Mouse (Mus musculus): ENCODE results near the gene B4galt1. TPM values are rescaled to one million over a fixed set of nuclear protein-coding genes. Genes with fewer than 3 reads are reported as not detected.
A peak's percentile ranks its signal among the peaks of the same experiment; 100 is the strongest.

Gene B4galt1
- polyA plus RNA-seq, 1 experiment from 2014 or later: 34.6 TPM

DNA sequence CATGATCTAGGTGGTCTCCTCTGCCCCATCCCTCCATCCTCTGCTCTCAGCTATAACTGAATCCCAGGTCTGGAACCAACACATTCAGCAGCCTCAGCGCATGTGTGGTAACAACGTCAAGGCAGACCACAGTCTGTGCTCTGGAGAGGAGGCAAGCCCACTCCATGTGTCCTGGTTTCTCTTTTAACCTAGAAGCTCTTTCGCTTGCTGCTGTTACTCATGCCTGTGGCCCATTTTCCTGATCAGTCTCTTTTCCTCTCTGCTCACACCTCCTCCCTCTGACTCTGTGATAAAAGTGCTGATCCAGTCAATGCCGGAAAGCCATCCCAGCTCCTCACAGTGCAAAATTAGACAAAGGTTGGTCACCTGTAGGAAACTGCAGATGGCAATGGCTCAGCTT lies 36.2 kb upstream of the B4galt1 start:
- Histone ChIP-seq H3K27me3 (ENCODE audit: control insufficient read depth, insufficient read depth, low read length) (no peaks in the 10 kb centered on the region), H3K27ac (replicated peaks; ENCODE audit: low read depth, low read length) (no peak overlapping the region)
- 88% methylated on average over 4 of the region's 4 CpGs for WGBS

DNA sequence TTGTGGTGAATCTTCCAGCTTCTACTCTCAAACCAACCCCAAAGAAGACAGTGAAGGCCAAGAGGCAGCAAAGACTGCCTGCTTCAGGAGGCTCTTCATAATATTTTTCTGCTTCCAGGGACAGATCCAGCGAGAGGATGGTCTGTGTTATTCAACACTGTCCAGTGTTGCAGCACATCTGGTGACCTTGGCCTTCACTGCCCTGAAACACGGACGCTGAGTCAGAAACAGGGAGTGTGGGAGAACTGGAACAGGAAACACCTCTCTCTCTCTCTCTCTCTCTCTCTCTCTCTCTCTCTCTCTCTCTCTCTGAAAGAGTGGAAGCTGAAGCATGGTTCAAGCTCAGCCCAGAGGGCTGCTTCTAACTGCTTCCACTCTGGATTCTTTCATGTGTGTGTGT lies 35.4 kb upstream of the B4galt1 start:
- H3K27me3 ChIP-seq (ENCODE audit: control insufficient read depth, insufficient read depth, low read length): no peaks in the 10 kb centered on the region
- no peaks in the 10 kb centered on the region for H3K4me1 ChIP-seq (ENCODE audit: control insufficient read depth, insufficient read depth, low read length)
- H3K9me3 ChIP-seq (ENCODE audit: control insufficient read depth, low read length): no peaks in the 10 kb centered on the region
- ATAC-seq (ENCODE audit: insufficient number of reproducible peaks, low FRiP score, low TSS enrichment, low read depth): no peak
- no peaks in the 10 kb centered on the region for H3K36me3 ChIP-seq (ENCODE audit: control insufficient read depth, insufficient read depth, low read length)
- no peak for DNase-seq (ENCODE audit: low spot score)
- H3K4me2 ChIP-seq (ENCODE audit: low read depth, severe bottlenecking): no peak overlapping the region
- H3K9ac ChIP-seq (ENCODE audit: low read length): no peak overlapping the region
- H3K4me3 ChIP-seq (ENCODE audit: low read depth, low read length): no peak overlapping the region
- no peak overlapping the region for H3K27ac ChIP-seq (replicated peaks; ENCODE audit: low read depth, low read length)
- 52% methylated on average over 3 of the region's 3 CpGs for WGBS

More for the DNA sequence above, 36.2 kb upstream of the B4galt1 start:
- DNase-seq (ENCODE audit: low spot score) (no peak), ATAC-seq (ENCODE audit: insufficient number of reproducible peaks, low FRiP score, low TSS enrichment, low read depth) (no peak)
- Histone ChIP-seq H3K4me2 (ENCODE audit: low read depth, severe bottlenecking) (no peak overlapping the region), H3K4me1 (ENCODE audit: control insufficient read depth, insufficient read depth, low read length) (no peaks in the 10 kb centered on the region), H3K36me3 (ENCODE audit: control insufficient read depth, insufficient read depth, low read length) (no peaks in the 10 kb centered on the region), H3K4me3 (ENCODE audit: low read depth, low read length) (no peak overlapping the region), H3K9me3 (ENCODE audit: control insufficient read depth, low read length) (no peaks in the 10 kb centered on the region), H3K9ac (ENCODE audit: low read length) (no peak overlapping the region)

DNA sequence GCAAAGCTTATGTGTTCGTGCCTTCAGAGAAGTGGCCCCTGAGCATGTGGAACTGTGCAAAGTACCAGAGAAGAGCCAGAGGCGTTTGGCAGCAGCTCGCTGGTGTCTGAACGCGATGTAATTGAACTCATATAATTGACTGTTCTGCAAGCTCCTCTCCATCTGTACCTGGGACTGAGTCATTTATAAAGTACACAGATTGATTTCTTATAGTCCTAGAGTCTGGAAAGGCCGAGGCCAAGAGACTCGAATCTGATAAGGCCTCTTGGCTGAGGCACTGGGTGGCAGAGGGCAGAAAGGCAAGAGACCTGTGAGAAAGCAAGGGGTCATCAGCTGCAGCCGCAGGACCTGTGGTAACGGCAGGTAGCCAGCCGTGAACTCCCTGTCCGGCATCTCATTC lies 35.0 kb upstream of the B4galt1 start:
- Histone ChIP-seq H3K4me2 (ENCODE audit: low read depth, severe bottlenecking) (no peak overlapping the region), H3K36me3 (ENCODE audit: control insufficient read depth, insufficient read depth, low read length) (no peaks in the 10 kb centered on the region), H3K9ac (ENCODE audit: low read length) (no peak overlapping the region), H3K4me3 (ENCODE audit: low read depth, low read length) (no peak overlapping the region), H3K27ac (replicated peaks; ENCODE audit: low read depth, low read length) (no peak overlapping the region), H3K9me3 (ENCODE audit: control insufficient read depth, low read length) (no peaks in the 10 kb centered on the region), H3K27me3 (ENCODE audit: control insufficient read depth, insufficient read depth, low read length) (no peaks in the 10 kb centered on the region), H3K4me1 (ENCODE audit: control insufficient read depth, insufficient read depth, low read length) (no peaks in the 10 kb centered on the region)
- ATAC-seq (ENCODE audit: insufficient number of reproducible peaks, low FRiP score, low TSS enrichment, low read depth) (no peak), DNase-seq (ENCODE audit: low spot score) (no peak)
- 79% methylated on average over 11 of the region's 11 CpGs for whole genome bisulfite sequencing

DNA sequence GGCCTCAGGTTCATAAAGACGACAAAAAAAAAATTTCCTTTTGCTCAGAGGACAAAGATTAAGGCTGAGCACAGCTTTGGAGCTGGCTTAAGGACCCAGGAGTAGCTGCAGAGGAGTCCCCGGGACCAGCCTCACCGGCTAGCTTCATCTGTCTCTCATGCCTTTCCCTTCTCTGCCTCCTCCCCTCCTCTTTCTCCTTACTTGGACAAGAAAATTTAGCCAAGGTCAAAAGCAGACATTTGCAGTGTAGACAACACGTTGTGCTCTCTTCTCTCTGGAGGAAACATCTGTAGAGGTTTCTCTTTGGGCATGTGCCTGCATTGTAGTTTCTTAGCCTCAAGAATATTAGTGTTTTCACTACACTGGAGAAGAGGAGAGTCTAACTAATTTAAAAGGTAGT lies 32.1 kb upstream of the B4galt1 start:
- Histone ChIP-seq H3K27me3 (ENCODE audit: control insufficient read depth, insufficient read depth, low read length) (no peaks in the 10 kb centered on the region), H3K9me3 (ENCODE audit: control insufficient read depth, low read length) (no peaks in the 10 kb centered on the region), H3K4me3 (ENCODE audit: low read depth, low read length) (no peak overlapping the region), H3K27ac (replicated peaks; ENCODE audit: low read depth, low read length) (no peak overlapping the region), H3K36me3 (ENCODE audit: control insufficient read depth, insufficient read depth, low read length) (no peaks in the 10 kb centered on the region), H3K4me1 (ENCODE audit: control insufficient read depth, insufficient read depth, low read length) (no peaks in the 10 kb centered on the region), H3K9ac (ENCODE audit: low read length) (no peak overlapping the region), H3K4me2 (ENCODE audit: low read depth, severe bottlenecking) (no peak overlapping the region)
- DNase-seq (ENCODE audit: low spot score) (no peak), ATAC-seq (ENCODE audit: insufficient number of reproducible peaks, low FRiP score, low TSS enrichment, low read depth) (no peak)
- 81% methylated on average over 4 of the region's 4 CpGs for WGBS

DNA sequence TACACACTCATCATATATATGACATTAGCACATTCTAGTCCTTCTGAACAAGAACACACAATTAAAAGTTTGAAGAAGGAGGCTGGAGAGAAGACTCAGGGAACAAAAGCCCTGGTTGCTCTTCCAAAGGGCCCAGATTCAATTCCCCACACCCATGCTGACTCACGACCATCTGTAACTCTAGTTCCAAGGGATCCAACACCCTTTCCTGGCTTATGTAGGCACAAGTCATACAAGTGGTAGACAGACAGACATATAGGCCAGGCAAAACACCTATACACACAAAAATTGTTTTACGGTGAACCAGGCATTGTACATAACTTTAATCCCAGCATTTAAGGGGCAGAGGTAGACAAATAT lies 31.3 kb upstream of the B4galt1 start:
- DNase-seq (ENCODE audit: low spot score): no peak
- no peak overlapping the region for H3K4me3 ChIP-seq (ENCODE audit: low read depth, low read length)
- no peaks in the 10 kb centered on the region for H3K9me3 ChIP-seq (ENCODE audit: control insufficient read depth, low read length)
- no peak for ATAC-seq (ENCODE audit: insufficient number of reproducible peaks, low FRiP score, low TSS enrichment, low read depth)
- no peaks in the 10 kb centered on the region for H3K36me3 ChIP-seq (ENCODE audit: control insufficient read depth, insufficient read depth, low read length)
- no peak overlapping the region for H3K4me2 ChIP-seq (ENCODE audit: low read depth, severe bottlenecking)
- H3K9ac ChIP-seq (ENCODE audit: low read length): no peak overlapping the region
- H3K27ac ChIP-seq (replicated peaks; ENCODE audit: low read depth, low read length): no peak overlapping the region
- H3K27me3 ChIP-seq (ENCODE audit: control insufficient read depth, insufficient read depth, low read length): no peaks in the 10 kb centered on the region
- no peaks in the 10 kb centered on the region for H3K4me1 ChIP-seq (ENCODE audit: control insufficient read depth, insufficient read depth, low read length)
- WGBS: 88% methylated on average over 2 of the region's 2 CpGs

DNA sequence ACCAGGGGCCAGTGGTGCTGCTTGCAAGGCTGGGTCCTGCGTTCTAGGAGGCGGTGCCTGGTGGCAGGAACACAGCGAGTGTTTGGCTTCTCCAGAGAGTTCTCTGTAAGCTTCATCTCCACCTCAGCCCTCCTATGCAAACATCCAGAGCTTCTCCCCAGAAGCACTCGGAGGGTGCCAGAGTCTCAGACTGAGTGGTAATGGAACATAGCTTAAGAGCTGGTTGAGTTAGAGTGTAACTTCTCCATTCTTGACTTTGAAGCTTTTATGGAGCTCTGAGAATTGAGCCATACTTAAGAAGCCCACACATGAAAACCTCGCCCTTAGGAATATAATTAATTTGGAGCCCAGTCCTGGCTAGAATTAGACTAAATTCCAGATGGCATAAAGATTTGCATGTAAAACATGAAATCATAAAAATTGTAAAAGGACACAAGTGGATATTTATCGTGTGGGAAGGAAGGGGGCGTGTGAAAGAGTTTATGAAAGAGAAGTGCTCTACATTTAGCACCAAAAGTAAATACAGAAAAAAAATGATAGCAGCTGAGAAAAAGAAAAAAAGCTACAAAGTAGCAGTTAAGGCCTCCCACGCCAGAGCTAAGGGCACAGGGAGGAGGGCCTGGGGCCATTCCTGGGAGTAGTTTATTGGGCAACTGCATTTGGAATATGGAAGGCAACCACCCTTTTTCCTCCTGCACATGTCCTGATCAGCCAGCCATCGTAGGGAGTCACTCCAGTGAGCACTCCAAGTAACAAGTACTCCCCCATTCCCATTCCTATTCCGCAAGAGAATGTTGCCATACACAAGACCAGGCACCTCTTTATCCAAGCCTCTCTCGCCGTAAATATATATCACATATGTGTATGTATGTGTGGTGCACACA lies 30.7 kb upstream of the B4galt1 start:
- H3K27me3 ChIP-seq (ENCODE audit: control insufficient read depth, insufficient read depth, low read length): no peaks in the 10 kb centered on the region
- no peak overlapping the region for H3K4me2 ChIP-seq (ENCODE audit: low read depth, severe bottlenecking)
- H3K27ac ChIP-seq (replicated peaks; ENCODE audit: low read depth, low read length): no peak overlapping the region
- DNase-seq (ENCODE audit: low spot score) (no peak), ATAC-seq (ENCODE audit: insufficient number of reproducible peaks, low FRiP score, low TSS enrichment, low read depth) (no peak)
- H3K4me3 ChIP-seq (ENCODE audit: low read depth, low read length): no peak overlapping the region
- H3K9ac ChIP-seq (ENCODE audit: low read length): no peak overlapping the region
- no peaks in the 10 kb centered on the region for H3K4me1 ChIP-seq (ENCODE audit: control insufficient read depth, insufficient read depth, low read length)
- H3K36me3 ChIP-seq (ENCODE audit: control insufficient read depth, insufficient read depth, low read length): no peaks in the 10 kb centered on the region
- 79% methylated on average over 12 of the region's 12 CpGs for WGBS
- no peaks in the 10 kb centered on the region for H3K9me3 ChIP-seq (ENCODE audit: control insufficient read depth, low read length)

DNA sequence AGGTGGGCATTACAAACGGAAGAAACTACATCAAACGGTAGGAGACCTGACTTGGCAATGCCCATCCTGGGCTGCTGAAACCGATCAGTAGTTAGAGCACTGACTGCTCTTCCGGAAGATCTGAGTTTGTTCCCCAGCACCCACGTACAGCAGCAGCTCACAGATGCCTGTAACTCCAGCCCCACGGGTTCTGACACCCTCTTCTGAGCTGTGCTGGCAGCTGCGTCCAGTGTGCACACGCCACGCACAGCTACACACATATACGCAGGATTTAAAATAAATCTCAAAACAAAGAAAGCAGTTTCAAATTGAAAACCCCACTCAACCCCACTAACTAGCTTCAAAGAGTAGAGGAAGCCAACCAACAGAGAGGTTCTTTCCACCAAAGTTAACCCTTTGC lies 29.4 kb upstream of the B4galt1 start:
- no peaks in the 10 kb centered on the region for H3K4me1 ChIP-seq (ENCODE audit: control insufficient read depth, insufficient read depth, low read length)
- no peaks in the 10 kb centered on the region for H3K27me3 ChIP-seq (ENCODE audit: control insufficient read depth, insufficient read depth, low read length)
- no peaks in the 10 kb centered on the region for H3K36me3 ChIP-seq (ENCODE audit: control insufficient read depth, insufficient read depth, low read length)
- no peak overlapping the region for H3K4me2 ChIP-seq (ENCODE audit: low read depth, severe bottlenecking)
- no peaks in the 10 kb centered on the region for H3K9me3 ChIP-seq (ENCODE audit: control insufficient read depth, low read length)
- WGBS: 85% methylated on average over 10 of the region's 10 CpGs
- no peak overlapping the region for H3K9ac ChIP-seq (ENCODE audit: low read length)
- DNase-seq (ENCODE audit: low spot score): no peak
- no peak for ATAC-seq (ENCODE audit: insufficient number of reproducible peaks, low FRiP score, low TSS enrichment, low read depth)
- no peak overlapping the region for H3K4me3 ChIP-seq (ENCODE audit: low read depth, low read length)
- H3K27ac ChIP-seq (replicated peaks; ENCODE audit: low read depth, low read length): no peak overlapping the region

DNA sequence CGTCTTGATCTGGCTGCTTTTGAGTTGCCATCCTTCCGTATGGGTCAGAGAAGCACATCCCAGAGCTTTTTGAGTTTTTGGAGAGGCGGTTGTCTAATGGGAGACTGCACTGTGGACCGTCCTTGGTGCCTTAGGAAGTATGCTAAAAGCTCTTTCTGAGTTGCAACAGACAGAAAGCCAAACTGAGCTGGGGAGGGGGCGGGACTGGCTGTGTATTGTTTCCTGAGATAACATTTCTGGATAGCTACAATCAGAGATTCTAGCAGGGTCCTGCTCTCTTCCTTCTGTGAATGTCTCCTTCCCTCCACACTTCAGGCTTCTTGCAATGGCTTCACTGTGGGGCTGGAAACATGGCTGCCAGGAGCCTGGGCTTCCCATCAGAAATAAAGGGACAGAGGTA lies 23.7 kb upstream of the B4galt1 start:
- 85% methylated on average over 5 of the region's 5 CpGs for WGBS
- DNase-seq (ENCODE audit: low spot score): no peak
- Histone ChIP-seq H3K9me3 (ENCODE audit: control insufficient read depth, low read length) (no peaks in the 10 kb centered on the region), H3K4me2 (ENCODE audit: low read depth, severe bottlenecking) (no peak overlapping the region), H3K27ac (replicated peaks; ENCODE audit: low read depth, low read length) (peak overlapping the region; percentile 45; the same call in 1 of the 2 replicates), H3K36me3 (ENCODE audit: control insufficient read depth, insufficient read depth, low read length) (no peaks in the 10 kb centered on the region), H3K4me3 (ENCODE audit: low read depth, low read length) (no peak overlapping the region), H3K4me1 (ENCODE audit: control insufficient read depth, insufficient read depth, low read length) (peaks cover 23% of the 10 kb centered on the region), H3K9ac (ENCODE audit: low read length) (no peak overlapping the region), H3K27me3 (ENCODE audit: control insufficient read depth, insufficient read depth, low read length) (no peaks in the 10 kb centered on the region)
- ATAC-seq (ENCODE audit: insufficient number of reproducible peaks, low FRiP score, low TSS enrichment, low read depth): no peak
